Mouse (Mus musculus) 3T3-L1 (cell line): ENCODE measurements around the gene Snrpb2.

Experiments
- DNase-seq: peaks from one replicate; pipeline ENCODE4 v3.0.0-alpha.2; 2015; ENCODE audit warnings: low read depth, low spot score

The Snrpb2 gene

GRCm38 (mm10) chr2:143062812-143063792 is at the start of gene Snrpb2:
Gene Snrpb2, plus strand, starts transcription at chr2:143063039.
- DNase-seq = peak; percentile 95

GRCm38 (mm10) chr2:143013057-143013456 is 49.8 kb upstream of the Snrpb2 start:
- peak; percentile 63 for DNase-seq

- DNase-seq = no peak
Observed at GRCm38 (mm10) chr2:143018084-143018483, 44.8 kb upstream of the Snrpb2 start.

DNA sequence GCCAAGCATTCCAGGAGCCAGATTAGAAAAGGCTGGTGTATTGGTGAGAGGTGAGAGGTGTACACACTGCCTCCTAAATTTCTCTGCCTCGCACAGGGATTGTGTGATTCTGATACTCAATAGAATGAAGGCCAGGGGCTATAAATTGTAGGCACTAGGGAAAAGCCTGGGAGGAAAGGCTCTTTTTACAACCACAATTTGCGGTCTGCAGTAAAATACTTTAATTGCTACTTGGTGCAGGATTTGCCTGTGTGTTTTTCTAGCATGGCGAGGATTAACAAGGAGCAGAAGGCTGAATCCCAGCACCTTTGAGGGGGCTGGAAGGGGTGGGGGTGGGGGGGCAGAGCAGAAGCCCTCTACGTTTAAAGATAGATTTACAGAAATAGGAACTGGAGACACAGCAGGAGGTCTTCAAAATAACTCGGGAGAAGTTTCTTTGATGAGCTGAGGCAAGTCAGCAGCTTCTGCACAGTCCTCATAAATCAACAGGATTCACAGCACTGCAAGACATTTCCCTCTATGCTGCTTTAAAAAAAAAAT is 44.2 kb upstream of the Snrpb2 start:
- no peak for DNase-seq

GRCm38 (mm10) chr2:143019727-143020126 is 43.1 kb upstream of the Snrpb2 start:
- DNase-seq = no peak

DNA sequence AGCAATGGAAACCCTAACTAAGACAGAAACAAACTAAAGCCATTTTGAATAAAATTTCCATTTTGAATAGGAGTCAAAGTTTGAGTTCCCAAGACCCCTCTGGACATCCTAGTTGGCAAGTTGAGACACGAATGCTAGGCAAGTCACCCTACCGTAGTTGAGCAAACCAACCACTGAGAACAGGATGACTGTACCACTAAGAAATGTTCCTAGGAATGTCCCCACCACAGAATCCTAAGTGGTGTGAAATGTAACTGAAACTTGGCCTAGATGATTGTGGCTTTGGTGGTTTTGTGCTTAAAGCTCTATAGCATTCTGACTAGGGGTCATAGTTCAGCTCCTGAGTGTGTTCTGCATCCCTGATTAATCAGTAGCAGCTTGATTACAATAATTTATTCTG is 39.5 kb upstream of the Snrpb2 start:
- DNase-seq = peak; percentile 92

DNA sequence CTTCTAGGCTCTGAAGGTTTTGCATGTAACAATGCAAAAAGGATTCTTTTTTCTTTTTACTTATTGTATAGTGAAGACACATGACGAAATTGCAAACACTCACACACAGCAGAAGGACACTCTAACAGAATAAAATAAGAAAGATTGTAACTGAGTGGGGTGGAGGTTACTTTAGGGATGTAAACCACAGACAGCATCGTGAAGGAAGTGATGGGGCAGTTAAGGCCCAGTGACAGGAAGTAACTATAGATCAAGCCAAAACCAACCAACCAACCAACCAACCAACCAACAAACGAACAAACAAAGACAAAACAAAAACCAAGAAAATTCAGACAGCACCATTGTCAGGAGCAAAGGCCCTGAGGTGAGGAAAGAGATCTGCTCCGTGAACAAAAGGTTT is 38.6 kb upstream of the Snrpb2 start:
- no peak for DNase-seq

DNA sequence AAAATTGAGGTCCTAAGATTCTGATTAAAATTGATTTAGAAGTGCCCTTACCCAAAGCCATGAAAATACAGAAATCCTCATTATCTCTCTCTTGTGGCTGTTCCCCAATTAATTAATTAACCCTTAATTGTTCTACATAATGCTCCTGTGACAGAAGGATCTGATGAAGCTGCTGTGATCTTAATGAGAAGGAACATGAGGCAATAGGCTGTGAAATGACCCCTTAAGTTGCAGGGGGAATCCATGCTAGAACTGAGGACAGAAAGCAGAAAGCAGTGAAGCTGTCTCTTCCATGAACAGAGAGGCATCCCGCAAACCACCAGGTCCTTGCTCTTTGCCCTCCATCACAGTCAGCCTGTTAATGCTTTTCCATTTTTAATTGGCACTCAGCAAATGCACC is 31.6 kb upstream of the Snrpb2 start:
- no peak for DNase-seq

GRCm38 (mm10) chr2:143032378-143033255 is 30.2 kb upstream of the Snrpb2 start:
- DNase-seq = no peak

- no peak for DNase-seq
Observed at GRCm38 (mm10) chr2:143034350-143035085, 28.3 kb upstream of the Snrpb2 start.

DNA sequence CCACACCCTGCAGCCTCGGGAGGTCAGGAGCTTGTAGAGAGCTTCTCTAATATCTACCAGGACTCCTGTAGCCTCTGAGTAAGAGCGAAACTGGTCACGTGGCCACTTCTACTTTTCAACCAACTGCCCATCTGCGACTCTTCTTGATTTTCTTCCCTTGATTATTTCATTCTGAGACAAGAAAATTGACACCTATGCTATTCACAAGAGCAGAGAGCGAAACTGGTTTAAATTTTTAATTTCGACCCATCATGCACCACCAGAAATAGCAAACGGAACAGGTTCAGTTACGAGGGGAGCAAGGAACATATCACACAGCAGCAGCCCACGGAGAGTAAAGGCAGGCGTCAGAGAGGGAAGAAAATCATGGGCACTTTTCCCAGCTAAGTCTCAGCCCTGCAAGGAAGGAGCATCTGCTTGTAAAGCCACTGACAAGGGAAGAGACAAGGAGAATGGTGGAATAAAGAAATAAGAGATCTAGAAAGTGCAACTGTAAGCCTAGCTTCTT is 27.7 kb upstream of the Snrpb2 start:
- no peak for DNase-seq

DNA sequence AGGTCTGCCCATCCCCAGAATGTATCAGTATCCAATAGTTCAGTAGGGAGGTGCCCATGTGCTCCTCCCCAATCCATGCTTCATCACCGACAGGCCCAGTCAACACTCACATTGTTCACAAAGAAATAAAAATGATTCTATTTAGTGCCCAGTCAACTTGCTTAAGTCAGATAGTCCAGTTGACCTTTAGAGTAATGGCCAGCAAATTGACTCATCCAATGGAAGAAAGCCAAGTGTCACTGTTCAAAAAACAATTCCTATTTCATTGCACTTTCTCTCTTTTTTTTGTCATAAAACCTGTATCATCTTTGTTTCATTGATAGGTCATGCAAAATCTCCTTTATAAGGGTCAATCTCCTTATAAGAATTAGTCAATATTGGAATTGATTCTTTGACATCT is 21.2 kb upstream of the Snrpb2 start:
- DNase-seq = peak; percentile 40

GRCm38 (mm10) chr2:143055251-143055650 is 7.6 kb upstream of the Snrpb2 start:
- DNase-seq = no peak

DNA sequence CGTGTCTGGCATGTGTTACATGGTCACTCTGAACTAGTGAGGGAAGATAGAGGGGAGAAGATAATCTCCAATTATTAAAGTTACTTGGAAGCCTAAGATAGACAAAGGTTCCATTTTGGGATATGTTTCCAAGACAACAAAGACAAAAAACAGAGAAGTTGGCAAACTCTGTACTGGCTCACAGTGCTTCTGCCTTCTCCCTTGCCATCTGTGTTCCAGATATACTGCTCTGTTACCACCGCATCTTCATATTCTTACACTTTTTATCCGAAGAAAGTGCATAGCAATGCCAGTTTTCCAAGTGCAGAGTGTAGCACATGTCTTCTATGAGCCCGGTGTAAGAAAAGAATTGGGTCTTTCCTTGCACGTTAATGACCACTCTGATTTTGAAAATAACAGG is 6.1 kb upstream of the Snrpb2 start:
- DNase-seq = no peak

DNA sequence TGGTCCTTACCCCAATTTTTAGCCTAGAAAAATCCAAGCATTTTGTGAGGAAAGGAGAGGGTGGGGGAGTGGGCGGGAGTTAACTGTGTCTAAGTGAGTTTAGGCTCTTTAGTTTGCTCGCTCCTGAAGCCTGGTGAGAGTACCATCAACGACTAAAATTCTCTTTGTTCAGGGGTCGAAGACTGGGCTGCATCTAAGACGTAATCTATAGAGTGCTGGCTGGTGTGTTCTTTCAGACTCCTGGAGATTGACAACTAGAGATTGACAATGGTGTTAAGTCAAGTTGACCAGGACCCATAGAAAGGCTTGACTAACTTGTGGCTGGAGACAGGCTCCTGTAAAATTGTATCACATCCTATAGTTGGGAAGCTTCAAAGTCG is 417 bp upstream of the Snrpb2 start:
- DNase-seq = no peak

DNA sequence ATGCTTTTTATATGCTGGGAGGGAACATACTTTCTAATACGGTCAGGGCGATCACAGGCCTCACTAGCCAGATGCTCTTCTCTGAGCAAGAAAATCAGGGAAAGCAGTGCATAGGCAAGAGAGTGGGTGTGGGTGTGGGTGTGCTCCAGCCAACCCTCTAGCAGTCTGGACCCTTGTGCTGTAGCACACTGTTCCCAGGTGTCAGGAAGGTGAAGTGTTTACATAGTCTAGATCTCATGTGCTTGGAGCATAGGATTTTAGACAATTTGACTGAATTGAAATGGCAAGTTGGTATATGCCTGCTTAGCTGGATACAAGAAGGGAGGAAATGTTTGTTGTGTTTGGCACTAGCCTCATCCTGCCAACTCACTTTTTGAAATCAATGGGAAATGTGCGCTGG is 3.1 kb downstream of the Snrpb2 start:
- no peak for DNase-seq

DNA sequence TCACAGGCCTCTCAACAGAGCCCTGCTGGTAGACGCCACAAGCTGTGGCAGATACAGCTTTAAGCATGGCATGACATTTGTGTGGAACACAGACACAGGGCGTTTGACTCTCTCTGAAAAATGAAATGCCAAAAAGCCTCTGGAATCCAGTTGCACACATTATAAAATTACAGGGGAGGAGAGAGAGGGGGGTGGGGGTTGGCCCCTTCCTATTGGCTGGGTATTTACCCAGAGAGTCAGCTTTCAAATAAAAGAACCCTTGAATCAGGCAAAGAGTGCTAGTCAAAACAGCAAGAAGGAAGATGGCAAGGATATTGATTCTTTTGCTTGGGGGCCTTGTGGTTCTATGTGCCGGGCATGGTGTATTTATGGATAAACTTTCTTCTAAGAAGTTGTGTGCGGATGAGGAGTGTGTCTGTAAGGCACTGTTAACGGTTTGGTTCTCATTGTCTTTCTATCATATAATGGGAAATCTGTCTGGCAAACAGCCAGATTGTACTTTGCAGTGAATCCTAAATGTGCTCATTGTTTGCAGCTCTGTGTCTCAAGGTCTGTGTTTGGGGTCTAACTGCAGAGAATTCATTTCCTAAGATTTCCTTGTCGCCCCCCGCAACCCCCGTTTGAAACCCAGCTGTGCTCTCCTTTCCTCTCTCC is 15.5 kb downstream of the Snrpb2 start, which contains the start of gene Otor:
TSS of gene Otor (plus strand) at position 276 of the 654 bp plus-strand sequence.
- no peak for DNase-seq

DNA sequence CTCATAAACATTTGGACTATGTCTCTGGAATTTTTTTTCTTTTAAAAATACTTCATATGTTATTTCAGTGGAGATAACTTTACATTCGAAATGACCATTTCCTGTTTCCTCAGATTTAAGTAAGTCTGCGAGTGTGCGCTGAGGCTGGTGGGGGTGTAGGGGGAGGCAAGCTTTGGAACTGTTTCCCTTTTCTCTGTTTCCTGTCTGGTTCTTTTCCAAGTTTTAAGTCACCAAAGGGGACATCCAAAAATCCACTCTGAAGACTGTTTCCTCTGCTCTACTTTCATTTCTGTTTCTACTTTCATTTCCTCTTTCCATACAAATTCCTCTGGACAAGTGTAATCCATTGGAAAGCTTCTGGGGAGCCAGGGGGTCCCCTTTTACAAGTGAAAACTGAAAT is 18.9 kb downstream of the Snrpb2 start:
- no peak for DNase-seq

DNA sequence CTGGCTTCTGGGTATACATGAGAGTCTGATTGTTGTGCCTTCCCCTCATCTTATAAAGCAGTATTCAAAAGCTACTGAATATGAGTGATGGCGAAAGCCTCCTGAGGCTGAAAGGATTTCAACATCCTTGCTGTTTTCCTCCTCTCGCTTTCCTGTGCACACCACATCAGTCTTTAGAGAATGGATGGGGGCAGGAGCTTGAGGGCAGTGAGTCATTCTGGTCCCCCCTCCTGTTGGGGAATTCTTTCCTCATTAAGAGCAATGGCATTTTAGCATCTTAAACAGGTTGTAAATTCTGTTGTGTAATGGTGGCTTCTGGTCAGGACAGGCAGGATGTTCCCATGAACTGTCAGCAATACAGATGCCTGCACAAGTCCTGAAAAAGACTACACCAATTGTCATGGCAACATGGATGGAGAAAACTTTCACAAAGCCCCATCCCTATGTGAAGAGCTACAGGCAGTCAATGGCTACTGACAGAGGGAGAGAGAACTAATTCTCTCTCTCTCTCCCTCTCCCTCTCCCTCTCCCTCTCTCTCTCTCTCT is 22.1 kb downstream of the Snrpb2 start:
- DNase-seq = peak; percentile 20

- DNase-seq = no peak
Observed at GRCm38 (mm10) chr2:143089866-143090265, 27.0 kb downstream of the Snrpb2 start.
